Mouse (Mus musculus) spleen, adult 2 months (tissue): Measurements from ENCODE around the gene Psme2. TPM values are rescaled to one million over a fixed set of nuclear protein-coding genes. Genes with fewer than 3 reads are reported as not detected.

Experiments used
- DNase-seq, 2 experiments: peaks; one replicate each; pipeline versions ENCODE4 v3.0.0 to v3.0.0-alpha.2; 2012 to 2021; ENCODE audit warnings: low spot score in 2 of 2, low read depth in 1 of 2
- H3K27ac ChIP-seq: fragments of 200-500 bp; 2 replicates; pipeline ENCODE4 v1.5.1; 2012; ENCODE audit warnings: low read length, inconsistent platforms; ENCODE audit not compliant: insufficient read depth
- H3K27me3 ChIP-seq: fragments of 200-500 bp; 2 replicates; pipeline ENCODE4 v1.6.1; 2012; ENCODE audit warnings: mild to moderate bottlenecking, moderate library complexity, low read length, inconsistent platforms; ENCODE audit not compliant: control insufficient read depth, insufficient read depth
- H3K36me3 ChIP-seq: fragments of 200-500 bp; 2 replicates; pipeline ENCODE4 v1.6.1; 2012; ENCODE audit warnings: mild to moderate bottlenecking, low read length, inconsistent platforms; ENCODE audit not compliant: control insufficient read depth, insufficient read depth
- H3K4me1 ChIP-seq: fragments of 200-500 bp; 2 replicates; pipeline ENCODE4 v1.6.1; 2011; ENCODE audit warnings: inconsistent platforms; ENCODE audit not compliant: control insufficient read depth, insufficient read depth, insufficient read length
- H3K4me3 ChIP-seq: fragments of 200-500 bp; 2 replicates; pipeline ENCODE4 v1.5.1; 2011; ENCODE audit warnings: mild to moderate bottlenecking, inconsistent platforms; ENCODE audit not compliant: insufficient read depth, insufficient read length; ENCODE audit errors: extremely low read depth
- CTCF ChIP-seq: fragments of 200-500 bp; IDR thresholded peaks from 2 replicates; pipeline ENCODE4 v1.5.1; 2011; ENCODE audit warnings: mild to moderate bottlenecking, inconsistent platforms; ENCODE audit not compliant: insufficient read depth, insufficient read length, insufficient replicate concordance; ENCODE audit errors: extremely low read depth
- POLR2A ChIP-seq: fragments of 200-500 bp; IDR thresholded peaks from 2 replicates; pipeline ENCODE4 v1.6.1; 2011; ENCODE audit warnings: low read depth, low read length, inconsistent platforms
- WGBS: fragments of 180-500 bp; shearing (Covaris S2); methylation state at CpG from one replicate; pipeline ENCODE4 v1.1.7; 2018; 5-methylcytosine and 5-hydroxymethylcytosine counted together
- polyA plus RNA-seq: library from polyadenylated mRNA; depleted of rRNA; stranded (reverse); fragments of >200 nt; gene quantifications from 2 replicates; pipeline ENCODE4 v1.2.3, GENCODE M21; 2012

Psme2 gene
- polyA plus RNA-seq, 1 experiment = 67.7 TPM

- no peak overlapping the region for H3K4me3 ChIP-seq
- no peak for TF ChIP-seq CTCF
- TF ChIP-seq POLR2A = no peak
- peaks cover 42% of the 10 kb centered on the region for H3K36me3 ChIP-seq
- WGBS = 94% methylated on average over 3 of the region's 3 CpGs
- no peaks in the 10 kb centered on the region for H3K27me3 ChIP-seq
- no peaks in the 10 kb centered on the region for H3K4me1 ChIP-seq
- H3K27ac ChIP-seq = no peak overlapping the region
- no peak for DNase-seq
Observed at GRCm38 (mm10) chr14:55567496-55567895, 23.4 kb downstream of the Psme2 start.

DNA sequence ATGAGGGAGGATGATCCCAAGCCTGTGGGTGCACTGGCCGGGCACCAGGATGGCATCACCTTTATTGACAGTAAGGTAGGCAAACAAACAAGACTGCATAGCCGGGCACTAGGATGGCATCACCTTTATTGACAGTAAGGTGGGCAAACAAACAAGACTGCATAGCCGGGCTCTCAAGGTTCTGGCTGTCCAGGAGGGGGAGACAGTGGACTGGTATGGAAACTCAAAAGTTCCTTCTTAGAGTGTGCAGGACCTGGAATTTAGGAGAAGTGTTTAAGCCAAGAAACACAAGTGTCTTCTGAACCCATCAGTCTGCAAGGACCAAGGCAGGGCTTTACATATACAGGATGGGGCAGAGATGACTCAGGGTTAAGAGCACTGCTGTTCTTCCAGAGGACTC is 25.2 kb downstream of the Psme2 start:
- 87% methylated on average over 3 of the region's 3 CpGs for WGBS
- no peak for DNase-seq
- peaks cover 5% of the 10 kb centered on the region; the same call in 1 of the 2 replicates for H3K4me1 ChIP-seq
- TF ChIP-seq POLR2A = no peak
- TF ChIP-seq CTCF = no peak
- no peak overlapping the region for H3K27ac ChIP-seq
- H3K27me3 ChIP-seq = no peaks in the 10 kb centered on the region
- peaks cover 42% of the 10 kb centered on the region for H3K36me3 ChIP-seq
- no peak overlapping the region for H3K4me3 ChIP-seq

GRCm38 (mm10) chr14:55563249-55563648 is 27.7 kb downstream of the Psme2 start:
- Histone ChIP-seq H3K4me3 (no peak overlapping the region), H3K27ac (no peak overlapping the region), H3K27me3 (no peaks in the 10 kb centered on the region), H3K36me3 (peaks cover 29% of the 10 kb centered on the region), H3K4me1 (peaks cover 5% of the 10 kb centered on the region; the same call in 1 of the 2 replicates)
- TF ChIP-seq CTCF (no peak), POLR2A (no peak)
- DNase-seq = no peak
- 92% methylated on average over 11 of the region's 11 CpGs for WGBS

DNA sequence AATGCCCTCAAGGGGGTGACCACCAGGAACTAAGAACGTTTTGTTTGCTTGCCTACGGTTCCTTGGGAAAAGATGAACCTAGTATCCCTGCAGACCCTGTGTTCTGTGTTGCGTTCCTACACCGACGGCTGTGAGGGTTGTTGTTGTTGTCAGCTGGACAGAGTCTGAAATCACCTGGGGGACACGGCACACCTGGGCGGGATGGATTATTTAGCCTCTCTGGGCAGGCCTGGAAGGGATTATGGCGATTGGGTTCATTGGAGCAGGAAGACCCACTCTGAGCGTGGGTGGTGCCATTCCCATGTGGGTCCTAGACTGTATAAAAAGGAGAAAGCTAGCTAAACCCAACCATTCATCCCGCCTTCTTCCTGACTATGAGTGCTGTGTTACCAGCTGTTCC is 29.1 kb downstream of the Psme2 start:
- 91% methylated on average over 10 of the region's 10 CpGs for WGBS
- no peaks in the 10 kb centered on the region for H3K27me3 ChIP-seq
- no peak for TF ChIP-seq POLR2A
- TF ChIP-seq CTCF = no peak
- peaks cover 7% of the 10 kb centered on the region; the same call in 1 of the 2 replicates for H3K4me1 ChIP-seq
- no peak for DNase-seq
- H3K27ac ChIP-seq = no peak overlapping the region
- no peak overlapping the region for H3K4me3 ChIP-seq
- peaks cover 21% of the 10 kb centered on the region for H3K36me3 ChIP-seq

DNA sequence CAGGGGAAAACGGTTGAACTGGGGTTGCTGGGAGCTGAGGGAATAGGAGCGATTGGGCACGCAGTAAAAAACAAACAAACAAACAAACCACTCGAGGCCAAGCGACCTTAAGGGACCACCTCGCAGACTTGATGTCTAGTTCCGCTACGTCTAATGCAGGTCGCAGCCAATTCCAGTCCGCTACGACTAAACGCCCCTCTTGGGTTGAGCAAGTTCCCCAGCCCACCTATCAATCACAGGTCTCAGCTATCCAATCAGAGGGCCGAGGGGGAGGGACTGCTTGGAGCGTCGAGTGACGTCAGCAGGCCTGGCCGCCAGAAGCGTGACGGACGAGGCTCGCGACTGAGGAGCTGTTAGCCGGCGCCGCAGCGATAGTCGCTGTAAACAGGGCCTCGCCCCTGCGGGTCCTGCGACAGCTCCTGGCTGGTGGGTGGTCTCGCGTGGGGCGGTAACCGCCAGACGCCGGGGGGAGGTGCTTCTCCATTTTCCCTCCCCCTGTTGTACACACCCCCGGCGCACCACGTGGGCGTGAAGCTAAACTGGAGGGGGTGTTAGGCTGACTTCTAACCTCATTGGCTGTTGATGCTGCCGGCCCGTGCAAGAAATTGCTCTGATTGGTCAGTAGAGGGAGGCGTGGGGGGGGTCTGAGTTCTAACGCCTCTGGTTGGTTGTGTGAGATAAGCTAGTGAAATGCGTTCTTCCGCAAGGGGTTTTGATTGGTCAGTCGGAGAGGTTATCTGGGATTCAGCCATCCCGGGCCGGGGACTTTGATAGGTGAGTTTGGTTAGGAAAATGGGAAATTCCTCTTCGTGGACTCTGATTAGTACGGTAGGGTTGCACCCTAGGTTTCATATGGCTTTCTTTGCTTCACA is 30.5 kb downstream of the Psme2 start, which contains the start of gene A730061H03Rik:
A730061H03Rik (minus strand) TSS at position 205 of the 872 bp plus-strand sequence.
- peaks cover 7% of the 10 kb centered on the region; the same call in 1 of the 2 replicates for H3K4me1 ChIP-seq
- peak within 1 kb of the TSS; percentile 100 for H3K27ac ChIP-seq
- H3K4me3 ChIP-seq = peak within 1 kb of the TSS; percentile 91
- peak; percentile 88 for TF ChIP-seq POLR2A
- TF ChIP-seq CTCF = no peak
- DNase-seq = peak; percentile 96 to 99
- H3K27me3 ChIP-seq = no peaks in the 10 kb centered on the region
- WGBS = 1% methylated on average over 51 of the region's 51 CpGs
- peaks cover 10% of the 10 kb centered on the region for H3K36me3 ChIP-seq

- peaks cover 8% of the 10 kb centered on the region for H3K36me3 ChIP-seq
- H3K27me3 ChIP-seq = no peaks in the 10 kb centered on the region
- peak; percentile 83 to 87 for DNase-seq
- TF ChIP-seq CTCF (no peak), POLR2A (peak; percentile 70)
- H3K4me1 ChIP-seq = peaks cover 7% of the 10 kb centered on the region; the same call in 1 of the 2 replicates
- peak within 1 kb of the TSS; percentile 100 for H3K27ac ChIP-seq
- peak within 1 kb of the TSS; percentile 91 for H3K4me3 ChIP-seq
- WGBS = under 1% methylated on average over 27 of the region's 27 CpGs
Observed at GRCm38 (mm10) chr14:55559799-55560201, 31.1 kb downstream of the Psme2 start, which contains the start of gene Dcaf11. TSS of gene Dcaf11 (plus strand) at chr14:55560006.
